Mouse (Mus musculus) T-cell, adult 2 months (primary cell): ENCODE measurements around the gene Gm21830.
"Not testable (repeated sequence)": the region's sequence is repeated elsewhere in the genome, so short reads cannot be mapped to it uniquely, and the experiment has no call there.

ENCODE experiments used
- DNase-seq: peaks from one replicate; pipeline ENCODE4 v3.0.0; 2022; ENCODE audit warnings: low spot score

The Gm21830 gene

GRCm38 (mm10) chr2:67413425-67413824 lies at the start of gene Gm21830:
Gene Gm21830, plus strand, starts transcription at chr2:67413725.
- DNase-seq, result not testable (repeated sequence)

GRCm38 (mm10) chr2:67364506-67364905 lies 49.0 kb upstream of the Gm21830 start:
- no peak for DNase-seq

DNA sequence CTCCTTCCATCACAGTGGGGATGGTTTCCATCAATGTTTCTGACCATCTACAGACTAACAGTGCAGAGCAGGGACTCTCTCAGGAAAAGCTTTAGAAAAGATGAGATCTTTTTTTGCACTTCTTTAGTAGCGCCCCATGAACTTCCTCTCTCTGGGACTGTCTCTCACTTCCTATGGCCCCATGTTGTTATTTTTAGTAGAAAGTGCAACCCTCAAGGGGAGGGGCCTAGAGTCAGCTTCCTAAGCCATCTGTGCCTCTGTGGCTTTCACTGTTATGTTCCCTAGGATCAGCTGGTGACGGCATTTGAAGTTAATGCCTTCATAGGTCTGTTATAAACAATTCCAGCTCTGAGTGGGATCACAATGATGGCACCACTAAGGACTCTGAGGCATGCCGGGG lies 35.0 kb upstream of the Gm21830 start:
- no peak for DNase-seq

DNA sequence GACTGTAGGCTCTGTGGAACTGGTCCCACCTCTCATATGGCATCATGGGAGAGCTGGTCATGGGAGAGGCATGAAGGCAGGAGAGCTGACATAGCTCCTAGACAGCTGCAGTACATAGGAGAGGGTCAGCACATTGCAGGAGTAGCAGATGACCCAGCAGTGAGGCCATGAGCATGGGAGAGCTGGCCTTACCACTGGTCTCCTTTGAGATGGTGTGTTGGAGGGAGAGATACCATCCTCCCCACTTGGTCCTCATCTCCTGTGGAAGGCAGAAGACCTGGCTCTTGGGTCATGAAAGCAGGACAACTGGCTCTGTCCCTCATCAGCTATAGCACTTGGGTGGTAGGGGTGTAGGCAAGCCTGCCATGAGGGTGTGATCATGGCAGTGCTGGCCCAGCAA lies 7.3 kb downstream of the Gm21830 start:
- DNase-seq, result no peak

- no peak for DNase-seq
Measured at GRCm38 (mm10) chr2:67422799-67423198, 9.3 kb downstream of the Gm21830 start.

DNA sequence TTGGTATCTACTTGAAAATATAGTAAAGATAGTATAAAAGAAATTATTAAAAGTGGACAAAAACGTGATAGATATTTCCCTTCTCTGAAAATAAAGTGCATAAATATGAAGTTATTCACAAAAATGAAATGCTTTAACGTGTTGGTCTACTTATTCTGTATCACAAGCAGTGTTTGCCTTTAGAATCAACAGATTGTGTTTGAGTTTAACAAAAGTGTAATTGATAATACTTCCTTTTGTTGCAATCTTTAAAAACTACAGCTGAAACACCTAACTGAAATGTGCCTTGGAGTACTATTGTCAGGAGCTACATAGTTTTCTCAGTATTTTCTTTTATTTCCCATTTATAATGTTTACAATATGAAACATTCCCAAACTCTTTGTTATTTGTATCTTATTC lies 19.6 kb downstream of the Gm21830 start, which contains the start of gene Gm26727:
Gm26727 (minus strand) TSS at position 101 of the 400 bp plus-strand sequence.
- no peak for DNase-seq

GRCm38 (mm10) chr2:67438309-67438708 lies 24.8 kb downstream of the Gm21830 start:
- no peak for DNase-seq

GRCm38 (mm10) chr2:67445780-67446179 lies 32.3 kb downstream of the Gm21830 start, which contains the start of gene Xirp2:
Gene Xirp2, plus strand, starts transcription at chr2:67446002.
- no peak for DNase-seq

DNA sequence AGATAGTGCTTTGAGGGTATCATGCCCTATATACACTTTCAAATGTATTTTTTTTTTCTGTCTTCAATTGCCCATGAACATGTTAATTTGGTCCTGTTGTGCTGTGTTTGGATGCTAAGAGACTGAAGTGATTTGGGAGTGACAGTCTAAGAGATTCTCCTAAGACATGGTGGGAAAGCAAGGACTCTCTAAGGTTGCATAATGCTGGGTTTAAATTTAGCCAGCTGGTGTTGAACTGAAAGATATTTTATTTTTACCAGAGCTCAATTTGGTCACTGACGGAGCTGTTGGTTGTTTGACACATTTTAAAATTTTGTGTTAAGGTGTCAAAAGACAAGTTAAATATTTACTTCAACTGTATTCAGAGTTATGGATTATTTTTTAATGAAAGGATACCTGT lies 33.2 kb downstream of the Gm21830 start:
- no peak for DNase-seq

DNA sequence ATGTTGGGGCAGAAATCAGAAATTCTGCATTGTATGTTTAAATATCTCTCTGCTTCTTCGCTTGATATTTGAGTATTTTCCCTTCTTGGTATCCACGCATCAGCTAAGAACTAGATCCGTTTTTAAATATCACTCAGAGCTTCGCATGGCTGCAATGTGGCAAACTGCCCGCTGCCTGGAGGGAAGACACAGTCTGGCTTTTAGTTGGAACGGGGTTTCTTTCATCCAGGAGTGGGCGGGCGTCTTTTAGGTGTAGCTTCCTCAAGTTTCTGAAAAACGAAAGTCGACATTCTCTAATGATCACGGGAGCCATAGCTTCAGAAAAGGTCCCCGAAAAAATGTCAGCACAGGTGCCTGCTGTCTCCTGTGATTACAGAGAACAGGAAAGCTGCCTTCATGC lies 33.7 kb downstream of the Gm21830 start:
- no peak for DNase-seq

- no peak for DNase-seq
Measured at GRCm38 (mm10) chr2:67460857-67461256, 47.3 kb downstream of the Gm21830 start.

DNA sequence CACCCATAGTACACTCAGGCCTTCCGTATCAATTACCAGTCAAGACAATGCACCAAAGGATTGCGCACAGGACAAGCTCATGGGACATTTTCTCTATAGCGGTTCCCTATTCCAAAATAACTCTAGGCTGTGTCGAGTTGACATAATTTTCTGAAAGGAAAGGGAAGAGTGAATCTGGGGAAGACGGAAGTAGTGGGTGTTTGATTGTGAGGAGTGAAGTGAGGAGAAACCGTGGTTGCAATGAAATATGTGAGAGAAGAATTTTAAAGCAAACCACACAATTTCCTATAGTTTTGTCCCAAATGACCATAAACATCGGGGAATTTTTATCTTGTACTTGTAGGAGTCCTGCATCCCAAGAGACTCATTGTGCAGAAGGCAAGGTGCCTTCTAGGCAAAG lies 53.5 kb downstream of the Gm21830 start:
- no peak for DNase-seq

- DNase-seq, result not testable (repeated sequence)
Measured at GRCm38 (mm10) chr2:67470030-67470429, 56.5 kb downstream of the Gm21830 start.

GRCm38 (mm10) chr2:67477753-67478152 lies 64.2 kb downstream of the Gm21830 start:
- no peak for DNase-seq

DNA sequence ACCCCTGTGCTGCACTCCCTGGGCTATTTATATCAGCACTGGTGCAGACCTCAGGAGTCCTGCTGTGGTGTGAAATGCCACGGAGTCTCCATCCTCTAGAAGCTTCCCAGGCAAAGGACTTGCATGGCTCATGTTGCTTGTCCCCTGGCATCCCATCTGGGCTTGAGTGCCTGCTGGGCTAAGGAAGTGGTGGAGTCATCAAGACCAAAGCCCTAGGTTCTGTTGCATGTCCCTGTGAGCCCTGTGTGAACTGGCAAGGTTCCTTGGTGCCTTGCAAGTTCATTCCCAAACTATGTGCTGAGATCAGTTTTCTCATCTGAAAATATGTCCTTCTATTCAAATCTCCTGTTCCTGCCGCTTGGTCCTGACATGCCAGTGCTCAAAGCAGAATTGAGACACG lies 67.5 kb downstream of the Gm21830 start:
- DNase-seq, result no peak
